Mouse (Mus musculus) right cerebral cortex, adult 2 months (tissue): ENCODE results near the gene Plcxd3.

Experiments
- DNase-seq, 2 experiments: peaks; one replicate each; pipeline ENCODE4 v3.0.0; 2021 to 2022; ENCODE audit warnings: low spot score in 2 of 2

Plcxd3 gene

DNA sequence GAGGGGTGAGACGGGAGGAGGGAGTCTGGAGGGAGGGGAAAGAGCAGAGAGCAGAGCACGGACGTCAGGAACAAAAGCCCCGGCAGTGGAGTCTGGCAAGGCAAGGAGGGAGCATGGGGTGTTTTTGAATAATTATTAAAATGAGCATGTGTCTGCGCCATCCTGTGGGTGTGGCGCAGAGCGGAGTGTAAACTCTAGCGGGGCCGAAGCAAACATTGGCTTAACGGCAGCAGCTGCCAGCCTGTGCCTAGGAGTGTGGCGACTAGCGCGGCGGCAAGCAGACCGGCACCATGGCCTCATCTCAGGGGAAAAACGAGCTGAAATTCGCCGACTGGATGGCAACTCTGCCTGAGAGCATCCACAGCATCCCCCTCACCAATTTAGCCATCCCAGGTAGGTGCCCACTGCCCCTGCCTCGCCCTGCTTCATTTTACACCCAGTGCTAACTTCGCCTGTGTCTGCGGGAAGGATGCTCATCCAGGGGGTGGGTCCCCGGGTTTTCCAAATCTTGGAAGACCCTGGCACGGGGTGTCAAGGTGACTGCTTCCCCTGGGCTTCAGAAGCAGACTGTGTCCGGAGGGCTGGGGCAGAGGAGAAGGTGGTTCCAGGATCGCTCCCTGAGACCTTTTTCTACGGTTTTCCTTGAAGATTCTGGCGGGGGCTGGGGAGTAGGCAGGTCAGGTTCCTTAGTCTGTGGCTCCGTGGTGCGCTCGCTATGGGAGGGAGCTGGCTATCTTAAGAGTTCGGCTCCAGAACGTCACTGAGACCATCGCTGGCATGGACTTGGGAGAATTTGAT lies at the start of gene Plcxd3:
Gene Plcxd3, plus strand, starts transcription at position 69 of the 798 bp plus-strand sequence.
- peak; percentile 44 to 63 for DNase-seq

DNA sequence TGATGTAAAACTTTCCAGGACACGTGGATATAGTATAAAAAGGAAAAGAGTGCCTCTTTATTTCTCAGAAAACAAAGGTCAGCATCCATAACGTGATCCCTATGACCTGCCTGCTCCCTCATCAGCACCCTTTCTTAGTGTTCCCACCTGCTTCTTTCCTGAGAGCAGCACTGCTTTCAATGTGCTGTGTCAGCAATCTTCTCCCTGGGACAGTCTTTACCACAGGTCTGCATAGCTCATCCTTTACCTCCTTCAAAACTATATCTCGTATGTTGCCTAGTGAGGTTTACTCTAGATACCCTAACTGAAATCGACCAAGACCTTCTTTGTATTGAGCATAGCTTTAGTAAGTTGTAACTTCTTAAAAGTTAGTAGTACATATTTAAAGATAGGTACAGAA lies 43.4 kb upstream of the Plcxd3 start:
- DNase-seq = no peak

DNA sequence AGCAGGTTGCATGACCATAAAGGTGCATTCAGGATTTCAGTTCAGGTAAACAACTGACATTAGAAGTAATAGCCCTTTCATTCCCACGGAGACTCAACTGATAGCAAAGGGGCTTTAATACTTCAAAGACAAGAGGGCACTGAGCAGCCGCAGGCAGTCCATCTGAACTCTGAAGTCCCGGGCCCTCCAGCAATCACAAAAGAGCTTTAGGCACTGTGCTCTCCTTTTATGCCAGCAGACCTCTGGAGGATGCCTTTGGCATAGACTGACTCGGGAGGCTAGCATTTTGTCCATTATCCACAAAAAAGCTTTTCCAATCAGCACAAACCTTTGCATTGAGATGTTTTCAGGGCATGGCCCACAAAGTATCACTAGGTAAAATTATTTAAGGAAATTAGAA lies 33.7 kb upstream of the Plcxd3 start:
- no peak for DNase-seq

DNA sequence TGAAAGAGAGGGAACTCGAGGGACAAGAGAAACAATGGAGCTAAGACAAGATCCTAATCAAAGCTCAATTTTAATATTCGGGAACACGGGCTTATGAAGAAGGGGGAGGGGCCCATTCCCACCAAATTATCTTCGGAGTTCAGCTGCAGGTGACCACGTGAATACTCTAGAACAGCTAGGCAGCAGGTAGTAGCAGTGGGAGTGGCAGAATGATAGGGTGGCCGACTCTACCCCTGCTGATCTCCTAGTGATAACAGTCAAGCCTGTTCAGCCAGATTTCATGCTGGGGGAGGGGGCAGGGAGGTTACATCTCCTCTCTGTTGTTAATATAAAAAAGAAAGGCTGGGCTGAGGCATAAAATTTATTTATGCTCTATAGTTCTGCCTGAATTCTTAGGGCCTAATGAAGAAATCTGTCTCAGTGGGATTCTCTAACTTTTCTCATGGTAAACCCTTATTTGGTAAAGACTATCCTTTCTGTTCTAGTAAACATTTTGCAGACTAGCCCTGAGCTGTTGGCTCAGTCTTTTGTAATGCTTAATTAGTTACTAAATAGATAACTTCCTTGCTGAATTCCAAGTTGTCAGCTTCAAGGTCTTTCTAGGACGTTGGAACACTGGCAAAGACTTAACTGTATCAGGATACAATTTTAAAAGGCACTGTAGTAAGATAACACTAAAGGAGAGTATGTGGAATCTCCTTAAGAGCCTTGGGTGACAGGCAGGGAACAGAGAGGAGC lies 26.3 kb upstream of the Plcxd3 start:
- no peak for DNase-seq

DNA sequence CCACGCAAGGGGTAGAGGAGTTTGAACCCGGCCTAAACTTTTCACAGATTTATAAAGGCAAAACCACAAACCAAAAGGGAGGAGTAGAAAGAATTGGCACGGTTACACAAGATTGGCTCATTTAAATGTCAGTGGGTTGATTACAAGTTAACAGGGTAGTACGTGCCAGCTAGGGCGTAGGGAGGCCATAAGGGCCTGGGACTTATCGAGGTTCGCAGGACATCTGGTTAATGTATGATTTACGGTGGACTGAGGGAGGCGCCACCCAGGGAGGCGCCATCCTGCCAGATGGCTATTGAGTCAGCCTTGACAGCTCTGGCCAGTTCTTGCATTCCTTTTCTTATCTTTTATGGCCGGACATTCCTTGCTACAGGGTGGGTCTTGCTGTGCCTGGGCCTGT lies 18.9 kb upstream of the Plcxd3 start:
- DNase-seq = no peak

- DNase-seq = no peak
Observed at GRCm38 (mm10) chr15:4357706-4358105, 17.6 kb upstream of the Plcxd3 start.

DNA sequence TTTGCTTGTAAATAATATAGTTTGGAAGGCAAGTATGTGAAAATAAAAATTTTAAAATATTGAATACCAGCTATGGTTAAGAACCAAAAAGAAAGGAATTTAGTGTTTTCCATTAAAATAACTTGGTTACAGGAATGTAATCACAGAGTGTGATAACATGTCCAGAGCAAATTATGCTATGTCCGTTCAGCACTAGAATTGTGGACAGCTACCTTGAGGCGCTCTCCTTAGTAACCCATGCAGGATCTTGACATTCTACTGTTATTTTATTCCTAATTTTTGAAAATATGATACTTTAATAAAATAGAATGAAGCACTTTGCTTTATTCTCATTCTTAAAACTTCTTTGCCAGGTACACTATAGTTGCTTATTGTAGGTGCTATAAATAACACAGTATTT lies 7.5 kb upstream of the Plcxd3 start:
- no peak for DNase-seq

GRCm38 (mm10) chr15:4374453-4374990 lies 769 bp upstream of the Plcxd3 start:
- no peak for DNase-seq

GRCm38 (mm10) chr15:4375031-4375422 lies 264 bp upstream of the Plcxd3 start:
- DNase-seq = no peak

GRCm38 (mm10) chr15:4376221-4376631 lies 935 bp downstream of the Plcxd3 start:
- DNase-seq = peak; percentile 19 to 40

DNA sequence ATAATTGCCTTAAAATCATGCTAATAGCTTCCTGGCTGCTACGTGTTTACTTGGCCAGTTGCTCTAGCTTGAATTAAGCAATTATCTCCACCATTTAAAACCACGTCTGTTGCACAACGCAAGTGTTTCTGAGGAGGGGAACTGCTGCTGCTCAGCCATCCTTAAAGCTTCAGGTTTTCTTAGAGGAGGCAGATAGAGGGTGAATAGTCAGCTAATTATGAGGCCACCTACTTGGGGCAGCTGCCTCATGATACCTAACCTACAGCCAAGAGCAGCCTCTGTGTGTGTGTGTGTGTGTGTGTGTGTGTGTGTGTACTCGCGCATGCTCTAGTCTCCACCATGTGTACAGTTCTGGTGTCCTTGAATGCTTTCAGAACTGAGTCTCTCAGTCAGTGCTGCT lies 3.5 kb downstream of the Plcxd3 start:
- no peak for DNase-seq

GRCm38 (mm10) chr15:4387774-4388173 lies 12.5 kb downstream of the Plcxd3 start:
- no peak for DNase-seq

DNA sequence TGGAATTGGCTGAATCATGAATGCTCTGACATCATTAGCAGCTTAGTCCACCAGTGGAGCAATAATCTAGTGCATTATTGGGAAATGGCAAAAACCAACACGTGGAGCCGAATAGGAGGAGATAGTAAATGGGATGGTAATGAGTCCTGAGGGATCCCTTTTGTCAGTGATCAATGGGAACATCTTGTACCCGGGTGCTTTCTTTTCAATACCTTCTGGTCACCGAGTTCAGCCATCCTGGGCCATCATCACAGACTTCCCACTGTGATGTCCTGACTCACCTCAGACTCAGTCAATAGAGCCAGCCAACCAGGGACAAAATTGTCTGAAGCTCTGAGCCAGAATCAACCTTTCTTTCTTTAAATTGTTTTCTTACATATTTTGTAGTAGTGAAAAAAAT lies 24.8 kb downstream of the Plcxd3 start:
- no peak for DNase-seq

DNA sequence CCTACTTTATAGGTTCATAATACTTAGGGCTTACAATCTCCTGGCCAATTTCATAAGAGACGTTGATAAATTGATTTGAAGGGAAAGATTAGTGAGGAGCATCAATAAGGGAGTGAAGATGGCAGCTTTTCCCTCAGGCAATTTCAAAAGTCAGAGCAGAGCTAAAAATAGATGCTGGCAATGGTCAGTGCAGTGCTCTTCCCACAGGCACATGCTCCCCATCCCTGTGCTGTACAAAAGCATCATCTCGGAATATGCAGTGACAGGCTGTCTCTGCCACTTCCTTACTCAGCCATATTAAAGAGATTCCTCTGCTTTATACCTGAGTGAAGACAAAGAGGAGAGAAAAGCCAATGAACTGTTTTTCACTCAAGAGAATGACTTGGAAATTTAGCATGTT lies 36.0 kb downstream of the Plcxd3 start:
- DNase-seq = no peak

DNA sequence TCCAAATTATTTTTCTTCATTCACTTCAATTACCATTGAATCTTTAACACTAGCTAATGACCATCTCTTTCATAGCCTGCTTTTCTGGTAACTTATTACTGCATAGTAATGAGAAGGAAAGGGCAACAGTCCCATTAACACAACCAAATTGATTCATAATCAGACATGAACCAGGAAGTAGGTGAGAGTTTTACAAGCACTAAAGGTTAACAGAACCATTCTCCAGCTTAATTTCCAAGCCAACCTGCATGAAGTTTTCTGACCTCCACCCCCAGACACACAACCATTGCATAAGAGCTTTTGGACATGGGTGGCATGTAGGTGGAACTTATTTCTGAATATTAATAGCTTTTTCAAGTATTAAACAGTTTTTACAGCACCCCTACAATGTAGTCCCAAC lies 64.8 kb downstream of the Plcxd3 start:
- no peak for DNase-seq

GRCm38 (mm10) chr15:4496182-4496581 lies 120.9 kb downstream of the Plcxd3 start:
- DNase-seq = no peak

GRCm38 (mm10) chr15:4496984-4497383 lies 121.7 kb downstream of the Plcxd3 start:
- no peak for DNase-seq

- DNase-seq = peak; percentile 25 to 28
Observed at GRCm38 (mm10) chr15:4498036-4498435, 122.7 kb downstream of the Plcxd3 start.

DNA sequence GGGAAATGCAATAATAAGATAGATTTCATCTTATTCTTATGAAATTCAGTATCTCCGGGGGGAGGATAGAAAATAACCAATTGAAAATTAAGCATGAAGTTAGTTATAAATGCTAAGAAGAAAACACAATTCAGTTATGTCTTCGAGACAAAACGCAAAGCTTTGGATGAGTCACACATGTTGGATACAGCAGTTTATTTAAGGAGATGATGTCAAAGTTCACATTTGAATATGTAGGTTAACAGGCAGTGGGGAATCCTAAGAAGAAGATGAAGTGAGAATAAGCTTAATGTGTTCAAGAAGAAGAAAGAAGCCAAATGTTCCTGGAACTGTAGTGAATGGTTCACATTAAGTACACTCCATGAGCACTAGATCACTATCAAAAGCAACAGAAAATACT lies 128.1 kb downstream of the Plcxd3 start:
- DNase-seq = no peak

DNA sequence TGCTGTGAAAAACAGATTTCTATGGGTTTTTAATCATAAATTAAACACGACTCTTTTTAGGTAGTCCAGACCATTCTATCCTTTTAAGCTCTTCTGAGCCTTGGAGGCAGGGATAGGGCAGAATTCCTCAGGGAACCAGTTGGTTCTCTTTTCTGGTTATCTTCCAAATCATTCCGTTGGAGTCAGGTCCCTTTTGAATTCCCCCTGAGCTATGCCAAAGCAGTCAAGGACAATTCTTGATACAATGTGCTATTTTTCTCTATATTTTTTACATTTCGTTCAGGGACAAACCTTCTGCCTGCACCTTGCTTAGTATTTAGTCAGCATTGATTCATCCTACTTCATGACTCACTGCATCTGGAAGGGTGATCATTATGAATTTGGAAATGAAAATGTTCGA lies 128.5 kb downstream of the Plcxd3 start:
- no peak for DNase-seq

DNA sequence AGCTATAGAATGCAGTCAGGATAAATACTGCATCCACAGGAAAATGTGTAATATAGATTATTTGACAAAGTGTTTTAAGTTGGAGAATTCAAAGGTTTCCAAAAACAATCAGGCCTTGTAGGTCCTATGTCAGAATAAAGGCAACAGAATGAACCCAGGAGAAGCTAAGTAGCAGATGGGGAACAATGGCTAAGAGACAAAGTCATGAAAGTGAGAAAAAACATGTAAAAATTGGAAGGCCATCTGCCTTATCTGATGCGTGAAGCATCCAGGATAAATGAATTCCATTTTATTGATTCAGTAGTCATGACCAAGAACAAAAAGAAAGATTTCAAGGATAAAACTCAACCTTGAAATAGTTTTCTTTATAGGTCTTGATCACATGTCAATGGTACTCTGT lies 139.4 kb downstream of the Plcxd3 start:
- DNase-seq = no peak

- no peak for DNase-seq
Observed at GRCm38 (mm10) chr15:4524598-4524997, 149.3 kb downstream of the Plcxd3 start.

DNA sequence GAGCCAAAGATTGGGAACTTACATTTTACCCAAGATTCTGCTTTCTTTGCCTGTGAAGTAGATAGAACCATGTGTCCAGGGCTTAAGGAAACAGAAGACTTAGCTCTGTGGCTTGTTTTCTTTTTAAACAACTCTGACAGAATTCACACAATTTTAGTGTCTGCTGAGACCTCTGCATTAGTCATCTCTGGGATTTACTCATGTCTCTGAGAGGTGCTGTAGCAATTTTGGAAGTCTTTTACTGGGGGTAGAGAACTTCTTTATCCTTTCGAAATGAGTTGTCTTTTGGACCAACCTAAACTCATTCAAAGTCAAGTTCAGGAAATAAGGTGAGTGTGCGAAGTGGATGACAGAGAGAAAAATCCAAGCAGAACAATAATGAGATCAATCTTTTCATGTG lies 158.4 kb downstream of the Plcxd3 start:
- DNase-seq = no peak
